8 mouse cellular contexts compared by ENCODE assay signal in genomic region chr11:85233676-85234210, GRCm38 (mm10). TPM values are rescaled to one million over a fixed set of nuclear protein-coding genes. Genes with fewer than 3 reads are reported as not detected.
A peak's percentile ranks its signal among the peaks of the same experiment; 100 is the strongest.
DNase-seq lines count a peak whose midpoint lies in the region; ATAC-seq and TF ChIP-seq lines count a peak whose summit lies in the region.

No protein-coding gene starts in this region.

- in situ Hi-C loops in CH12.LX (cut with MboI; ENCODE audit: low pct_ligation_motif_present, low pct_unique_long_range_greater_than_20kb, low sequenced_read_pairs): no loop called here

- dilution Hi-C loops in CH12.LX (cut with MboI; ENCODE audit: extremely low pct_ligation_motif_present, extremely low pct_unique_long_range_greater_than_20kb, low sequenced_read_pairs): no loop called here

- H3K4me3 ChIP-seq in CH12.LX (replicated peaks in 1 of 3; ENCODE audit: low read depth in 2 of 3, low read length in 2 of 3, poor library complexity in 1 of 3): peak overlapping the region; percentile 76 to 90 (median 84)
- peak overlapping the region; percentile 75 for H3K4me3 ChIP-seq in forebrain, embryonic 16.5 days (replicated peaks; ENCODE audit: low read length)
- H3K4me3 ChIP-seq in limb, embryonic 14.5 days (replicated peaks; ENCODE audit: low read length): peak overlapping the region; percentile 88
- peak overlapping the region; percentile 93 for H3K4me3 ChIP-seq in small intestine, adult 2 months (ENCODE audit: low read depth, low read length)

- H3K4me1 ChIP-seq in CH12.LX (ENCODE audit: control insufficient read depth in 1 of 2, insufficient read depth in 2 of 2): peaks cover 0 to 27% of the 10 kb centered on the region in 2 experiments; a peak in 2 of 4 replicates
- peaks cover 11% of the 10 kb centered on the region for H3K4me1 ChIP-seq in forebrain, embryonic 16.5 days (replicated peaks; ENCODE audit: control insufficient read depth, insufficient read depth, low read length)
- peaks cover 9% of the 10 kb centered on the region; the same call in 1 of the 2 replicates for H3K4me1 ChIP-seq in limb, embryonic 14.5 days (ENCODE audit: control insufficient read depth, insufficient read depth, low read length)
- H3K4me1 ChIP-seq in small intestine, adult 2 months (ENCODE audit: control insufficient read depth, insufficient read depth, insufficient read length, low read length): peaks cover 3% of the 10 kb centered on the region

- peak; percentile 27 for DNase-seq in embryo, embryonic 10.5 days (ENCODE audit: low spot score)
- no peak for DNase-seq in embryo, embryonic 9.5 days (ENCODE audit: extremely low spot score)
- DNase-seq in CH12.LX (ENCODE audit: extremely low read depth): peak; percentile 22
- DNase-seq in limb, embryonic 14.5 days (ENCODE audit: low spot score): peak; percentile 4
- no peak for DNase-seq in right cerebral cortex, postnatal 14 days
- no peak for DNase-seq in layer of hippocampus, postnatal 10 days (ENCODE audit: low spot score in 2 of 2)

- no peak for ATAC-seq in forebrain, embryonic 16.5 days
- ATAC-seq in limb, embryonic 14.5 days (ENCODE audit: low FRiP score, low read depth): no peak

- peaks cover 10 to 39% of the 10 kb centered on the region in 2 experiments for H3K36me3 ChIP-seq in CH12.LX (replicated peaks in 1 of 2; ENCODE audit: control insufficient read depth in 1 of 2, insufficient read depth in 1 of 2, low read length in 1 of 2)
- H3K36me3 ChIP-seq in forebrain, embryonic 16.5 days (ENCODE audit: control insufficient read depth, insufficient read depth): no peaks in the 10 kb centered on the region
- 0 out of 2 replicates have a peak, but pooled peaks cover 7% of the 10 kb centered on the region for H3K36me3 ChIP-seq in limb, embryonic 14.5 days (ENCODE audit: control insufficient read depth, insufficient read depth, low read length)
- peaks cover 5% of the 10 kb centered on the region for H3K36me3 ChIP-seq in small intestine, adult 2 months (ENCODE audit: control insufficient read depth, insufficient read depth, low read length)

- no peaks in the 10 kb centered on the region for H3K27me3 ChIP-seq in CH12.LX (replicated peaks)
- H3K27me3 ChIP-seq in forebrain, embryonic 16.5 days (replicated peaks; ENCODE audit: control insufficient read depth, insufficient read depth, low read length): no peaks in the 10 kb centered on the region
- no peaks in the 10 kb centered on the region for H3K27me3 ChIP-seq in limb, embryonic 14.5 days (ENCODE audit: control insufficient read depth, insufficient read depth, low read length)
- H3K27me3 ChIP-seq in small intestine, adult 2 months (ENCODE audit: control insufficient read depth, insufficient read depth, low read length): no peaks in the 10 kb centered on the region

- peak overlapping the region; percentile 76 for H3K9ac ChIP-seq in CH12.LX (ENCODE audit: insufficient read depth, low read depth)
- peak overlapping the region; percentile 83 for H3K9ac ChIP-seq in forebrain, embryonic 16.5 days (replicated peaks; ENCODE audit: low read depth, low read length)
- peak overlapping the region; percentile 88 for H3K9ac ChIP-seq in limb, embryonic 14.5 days (ENCODE audit: low read depth, low read length, severe bottlenecking)

- H3K79me2 ChIP-seq in CH12.LX (replicated peaks; ENCODE audit: control insufficient read depth, extremely low read depth, insufficient read depth, poor library complexity, severe bottlenecking): peaks cover 56% of the 10 kb centered on the region

- no peaks in the 10 kb centered on the region for H3K9me3 ChIP-seq in CH12.LX (replicated peaks; ENCODE audit: low read length)
- H3K9me3 ChIP-seq in forebrain, embryonic 16.5 days (ENCODE audit: control insufficient read depth, low read length): no peaks in the 10 kb centered on the region
- no peaks in the 10 kb centered on the region for H3K9me3 ChIP-seq in limb, embryonic 14.5 days (ENCODE audit: control insufficient read depth, low read length)

- no peak for TF ChIP-seq POLR2A in CH12.LX (IDR thresholded peaks at IDR 0.05; ENCODE audit: low read depth, low read length)
- TF ChIP-seq POLR2A in limb, embryonic 14.5 days (IDR thresholded peaks at IDR 0.05; ENCODE audit: borderline replicate concordance, extremely low read depth, insufficient read depth, insufficient read length): no peak
- no peak for TF ChIP-seq POLR2A in small intestine, adult 2 months (IDR thresholded peaks at IDR 0.05; ENCODE audit: low read depth, low read length)

- no peak for TF ChIP-seq EP300 in CH12.LX (IDR thresholded peaks at IDR 0.05; ENCODE audit: low read length)

- TF ChIP-seq RAD21 in CH12.LX (IDR thresholded peaks at IDR 0.05; ENCODE audit: low read depth, low read length): no peak

- H3K4me2 ChIP-seq in CH12.LX (ENCODE audit: insufficient read depth, low read depth, poor library complexity, severe bottlenecking): peak overlapping the region; percentile 85
- peak overlapping the region; percentile 72 for H3K4me2 ChIP-seq in forebrain, embryonic 16.5 days (ENCODE audit: low read length)
- H3K4me2 ChIP-seq in limb, embryonic 14.5 days (replicated peaks; ENCODE audit: low read depth, low read length, severe bottlenecking): peak overlapping the region; percentile 50

- WGBS in forebrain, embryonic 16.5 days: 9% methylated on average over 9 of the region's 9 CpGs
- WGBS in limb, embryonic 14.5 days: 5% methylated on average over 9 of the region's 9 CpGs
- 2% methylated on average over 9 of the region's 9 CpGs for WGBS in small intestine, adult 2 months

- no peak for TF ChIP-seq CTCF in CH12.LX (conservative IDR thresholded peaks at IDR 0.05 in 1 of 2, IDR thresholded peaks at IDR 0.05 in 1 of 2; ENCODE audit: low read depth in 2 of 2, low read length in 2 of 2)
- no peak for TF ChIP-seq CTCF in small intestine, adult 2 months (IDR thresholded peaks at IDR 0.05; ENCODE audit: extremely low read depth, insufficient read length, insufficient replicate concordance, low read depth, low read length)

- no peak overlapping the region for H3K27ac ChIP-seq in CH12.LX (ENCODE audit: insufficient read depth, low read depth)
- H3K27ac ChIP-seq in forebrain, embryonic 16.5 days (ENCODE audit: low read length): no peak overlapping the region; the same call in 1 of the 2 replicates
- H3K27ac ChIP-seq in limb, embryonic 14.5 days (replicated peaks; ENCODE audit: low read depth, low read length): peak overlapping the region; percentile 99
- 0 out of 2 replicates have a peak overlapping the region, but pooled peaks have one; percentile 90 for H3K27ac ChIP-seq in small intestine, adult 2 months (ENCODE audit: insufficient read depth, low read depth, low read length)

TF ChIP-seq in CH12.LX, 34 proteins besides CTCF, POLR2A, EP300 and RAD21:
- no peak for TF ChIP-seq USF1 (IDR thresholded peaks at IDR 0.05; ENCODE audit: low read depth, low read length)
- 0 out of 2 replicates have a peak, but pooled peaks have one; percentile 3 for TF ChIP-seq MYC (IDR thresholded peaks at IDR 0.05; ENCODE audit: low read depth, low read length)
- TF ChIP-seq KAT2A (IDR thresholded peaks at IDR 0.05; ENCODE audit: insufficient replicate concordance, low read length): 0 out of 2 replicates have a peak, but pooled peaks have one; percentile 23

RNA-seq across cellular contexts. Expression of gene Appbp2, which starts 1.2 kb away (rescaled TPM):
- 31.1 and 36.7 TPM in 2 replicates for total RNA-seq in CH12.LX (2012; rRNA removed)
- 32.2 and 37.4 TPM in 2 replicates for total RNA-seq in CH12.LX (2014; rRNA removed)
- polyA plus RNA-seq in CH12.LX (2012; ENCODE audit: insufficient read length, low read depth): 34.8 and 36.6 TPM in 2 replicates
- polyA plus RNA-seq in forebrain, embryonic 16.5 days (2015; fragmentation: Nextera tagmentation; extraction: Ambion mirVana): 49.1 and 54.2 TPM in 2 replicates
- polyA plus RNA-seq in limb, embryonic 14.5 days (2012; rRNA removed): 30.4 and 33.3 TPM in 2 replicates
- polyA plus RNA-seq in limb, embryonic 14.5 days (2014; fragmentation: Nextera tagmentation; extraction: Ambion mirVana): 48.0 and 51.3 TPM in 2 replicates
- 3.6 and 4.7 TPM in 2 replicates for polyA plus RNA-seq in small intestine, adult 2 months (2012; rRNA removed)
- total RNA-seq in layer of hippocampus, postnatal 10 days (2021): 10 to 100 TPM; 58.8 to 63.6 TPM

Comparison
In these comparisons a context has a peak if more than half of its experiments do, and no peak if none do; other contexts are left out.
1. DNase-seq: peak in embryo, embryonic 10.5 days (single experiment), CH12.LX (single experiment) and limb, embryonic 14.5 days (single experiment); none in embryo, embryonic 9.5 days (single experiment), right cerebral cortex, postnatal 14 days (single experiment) and layer of hippocampus, postnatal 10 days (0 of 2).
2. H3K27ac ChIP-seq: peak in limb, embryonic 14.5 days (single experiment) and small intestine, adult 2 months (single experiment); none in CH12.LX (single experiment) and forebrain, embryonic 16.5 days (single experiment).
3. Peak in every context shown above with its lines, with median percentiles within 50 percentile points of each other: H3K4me2 ChIP-seq, H3K4me3 ChIP-seq and H3K9ac ChIP-seq.